In the genomic region with DNA sequence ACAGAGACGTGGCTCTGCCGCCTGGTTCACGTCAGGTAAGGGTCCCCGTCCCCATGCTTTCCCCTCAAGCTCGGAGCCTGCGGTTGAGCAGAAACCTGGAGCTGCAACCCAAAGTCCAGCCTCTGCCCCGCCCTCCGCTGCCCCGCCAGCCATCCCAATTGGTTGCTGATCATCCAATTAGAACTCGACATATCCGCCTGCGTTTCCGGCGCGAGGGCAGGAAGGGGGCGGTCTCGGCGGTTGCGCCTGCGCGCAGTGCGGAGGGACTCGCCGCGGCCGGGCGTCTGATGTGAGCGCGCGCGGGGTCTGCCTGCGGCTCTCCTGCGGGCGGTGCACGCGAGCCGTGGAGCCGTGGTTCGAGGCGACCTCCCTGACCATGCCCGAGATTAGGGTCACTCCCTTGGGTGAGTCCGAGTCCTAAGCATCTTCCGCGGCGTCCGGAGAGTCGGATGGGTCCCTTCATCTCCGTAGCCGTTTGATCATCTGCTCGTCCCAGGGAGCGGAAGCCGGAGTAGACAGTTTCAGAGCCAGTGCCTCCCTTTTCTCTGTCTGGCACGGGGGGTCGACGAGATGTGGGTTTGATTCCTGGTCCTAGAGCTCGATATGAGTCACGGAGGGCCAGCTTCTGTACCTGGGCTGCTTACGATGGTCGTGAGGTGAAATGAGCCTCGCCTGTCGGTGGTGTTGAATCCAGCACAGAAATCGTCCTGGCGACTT, we compare ENCODE assay signal across 7 mouse cellular contexts. TPM values are rescaled to one million over a fixed set of nuclear protein-coding genes. Genes with fewer than 3 reads are reported as not detected.
DNase-seq lines count a peak whose midpoint lies in the region; ATAC-seq lines count a peak whose summit lies in the region.

A gene (minus strand): TSS at position 124 of the 717 bp plus-strand sequence.
A gene (plus strand): TSS at position 230 of the 717 bp plus-strand sequence.

- peaks cover 18% of the 10 kb centered on the region for H3K4me1 ChIP-seq in intestine, embryonic 16.5 days (ENCODE audit: control insufficient read depth, insufficient read depth, low read length)
- H3K4me1 ChIP-seq in midbrain, embryonic 11.5 days (ENCODE audit: control insufficient read depth, insufficient read depth, low read length): peaks cover 11% of the 10 kb centered on the region

- DNase-seq in adrenal gland, adult 2 months: peak; percentile 99
- peak; percentile 93 for DNase-seq in embryo, embryonic 11.5 days (ENCODE audit: low read depth, low spot score)
- DNase-seq in gastrocnemius, postnatal 4 days (ENCODE audit: low spot score in 2 of 2): peak; percentile 94 to 96
- DNase-seq in left cerebral cortex, postnatal 36 days (ENCODE audit: low spot score in 2 of 2): peak; percentile 96 to 97
- peak; percentile 99 for DNase-seq in midbrain, embryonic 11.5 days (ENCODE audit: low spot score, missing footprints)
- DNase-seq in skeletal muscle tissue, adult 2 months (ENCODE audit: low read depth, low spot score): peak; percentile 91

- H3K36me3 ChIP-seq in intestine, embryonic 16.5 days (ENCODE audit: control insufficient read depth, insufficient read depth, low read length): peaks cover 3% of the 10 kb centered on the region; the same call in 1 of the 2 replicates
- H3K36me3 ChIP-seq in midbrain, embryonic 11.5 days (ENCODE audit: control insufficient read depth, insufficient read depth, low read length): peaks cover 13% of the 10 kb centered on the region

- no peaks in the 10 kb centered on the region for H3K27me3 ChIP-seq in intestine, embryonic 16.5 days (replicated peaks; ENCODE audit: control insufficient read depth, insufficient read depth, low read length)
- no peaks in the 10 kb centered on the region for H3K27me3 ChIP-seq in midbrain, embryonic 11.5 days (ENCODE audit: control insufficient read depth, insufficient read depth, low read length)

- H3K9me3 ChIP-seq in intestine, embryonic 16.5 days (ENCODE audit: control insufficient read depth, low read length): no peaks in the 10 kb centered on the region
- H3K9me3 ChIP-seq in midbrain, embryonic 11.5 days (ENCODE audit: control insufficient read depth, low read length): no peaks in the 10 kb centered on the region

- ATAC-seq in intestine, embryonic 16.5 days: peak; percentile 99
- peak; percentile 97 for ATAC-seq in midbrain, embryonic 11.5 days (ENCODE audit: low FRiP score)

- under 1% methylated on average over 63 of the region's 63 CpGs for WGBS in intestine, embryonic 16.5 days
- under 1% methylated on average over 63 of the region's 63 CpGs for WGBS in midbrain, embryonic 11.5 days

- peak within 1 kb of the TSS; percentile 74 for H3K4me3 ChIP-seq in intestine, embryonic 16.5 days (ENCODE audit: low read length)
- H3K4me3 ChIP-seq in midbrain, embryonic 11.5 days (ENCODE audit: low read depth, low read length): peak within 1 kb of the TSS; percentile 81

- peak within 1 kb of the TSS; percentile 83 for H3K9ac ChIP-seq in intestine, embryonic 16.5 days (ENCODE audit: low read depth, low read length)
- peak within 1 kb of the TSS; percentile 88 for H3K9ac ChIP-seq in midbrain, embryonic 11.5 days (ENCODE audit: low read length)

- H3K27ac ChIP-seq in intestine, embryonic 16.5 days (ENCODE audit: low read length): peak within 1 kb of the TSS; percentile 45; the same call in 1 of the 2 replicates
- peak within 1 kb of the TSS; percentile 35; the same call in 1 of the 2 replicates for H3K27ac ChIP-seq in midbrain, embryonic 11.5 days (ENCODE audit: low read depth, low read length)

- peak within 1 kb of the TSS; percentile 82 for H3K4me2 ChIP-seq in intestine, embryonic 16.5 days (ENCODE audit: low read depth, low read length)
- peak within 1 kb of the TSS; percentile 98 for H3K4me2 ChIP-seq in midbrain, embryonic 11.5 days

- intact Hi-C loops in left cerebral cortex, postnatal 36 days (cut with DNase I): loop anchor here (2.0 kb wide), 2 partner anchors 23 kb away; a partner anchor contains a TSS

RNA-seq across cellular contexts. Expression of the first gene that starts in this region (rescaled TPM):
- 10 to 100 TPM; 18.7 to 21.1 TPM for total RNA-seq in adrenal gland, adult 2 months (2021)
- 29.4 and 37.1 TPM in 2 replicates for polyA plus RNA-seq in adrenal gland, adult 2 months (2012; rRNA removed)
- total RNA-seq in gastrocnemius, postnatal 4 days (2021): 10 to 100 TPM; 14.0 to 17.6 TPM
- polyA plus RNA-seq in intestine, embryonic 16.5 days (2015; fragmentation: Nextera tagmentation; extraction: Ambion mirVana): 23.6 and 24.9 TPM in 2 replicates
- 10 to 100 TPM; 31.2 to 35.2 TPM for total RNA-seq in left cerebral cortex, postnatal 36 days (2021)
- 24.7 and 24.8 TPM in 2 replicates for polyA plus RNA-seq in midbrain, embryonic 11.5 days (2014; fragmentation: Nextera tagmentation; extraction: Ambion mirVana)

RNA-seq across cellular contexts. Expression of the second gene that starts in this region (rescaled TPM):
- total RNA-seq in adrenal gland, adult 2 months (2021): 10 to 100 TPM; 27.5 to 32.0 TPM
- 24.5 and 30.8 TPM in 2 replicates for polyA plus RNA-seq in adrenal gland, adult 2 months (2012; rRNA removed)
- total RNA-seq in gastrocnemius, postnatal 4 days (2021): 10 to 100 TPM; 22.0 to 25.2 TPM
- polyA plus RNA-seq in intestine, embryonic 16.5 days (2015; fragmentation: Nextera tagmentation; extraction: Ambion mirVana): 60.0 and 67.1 TPM in 2 replicates
- total RNA-seq in left cerebral cortex, postnatal 36 days (2021): 10 to 100 TPM; 33.2 to 34.0 TPM
- 102 and 103 TPM in 2 replicates for polyA plus RNA-seq in midbrain, embryonic 11.5 days (2014; fragmentation: Nextera tagmentation; extraction: Ambion mirVana)

Comparison
In these comparisons a context has a peak if more than half of its experiments do, and no peak if none do; other contexts are left out.
1. Peak in every context shown above with its lines: DNase-seq, ATAC-seq, H3K4me3 ChIP-seq and H3K27ac ChIP-seq.